Mouse (Mus musculus): Measurements from ENCODE around the gene Ndufs3. TPM values are rescaled to one million over a fixed set of nuclear protein-coding genes. Genes with fewer than 3 reads are reported as not detected.

The Ndufs3 gene
- polyA plus RNA-seq, 1 experiment, result 115 TPM

DNA sequence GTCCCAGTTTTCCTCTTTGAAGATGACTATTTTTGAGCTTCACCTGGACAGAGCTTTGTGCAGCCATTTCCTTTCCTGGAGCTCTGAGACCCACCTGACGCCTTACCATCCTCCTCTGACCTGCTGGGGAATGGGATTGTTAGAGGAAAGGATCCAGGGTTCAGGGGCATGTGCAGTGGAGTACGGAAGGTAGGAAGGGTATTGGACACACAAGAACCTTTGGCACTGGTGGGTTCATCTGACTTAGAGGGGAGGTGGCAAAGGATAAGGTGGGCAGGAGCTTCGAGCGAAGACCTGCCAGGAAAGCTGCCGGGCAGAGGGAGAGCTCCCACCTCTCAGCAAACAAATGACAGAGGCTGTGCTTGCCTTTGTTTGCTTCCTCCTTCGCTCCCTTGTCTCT is 18.2 kb downstream of the Ndufs3 start:
- TF ChIP-seq CTCF (IDR thresholded peaks at IDR 0.05; ENCODE audit: insufficient read depth, low read length) (no peak), POLR2A (IDR thresholded peaks at IDR 0.05; ENCODE audit: borderline replicate concordance, extremely low read depth, low read depth, low read length) (no peak)
- 36% methylated on average over 6 of the region's 6 CpGs for WGBS
- H3K4me1 ChIP-seq (ENCODE audit: control insufficient read depth, insufficient read depth, low read length), result no peaks in the 10 kb centered on the region; the same call in 1 of the 2 replicates
- no peak for DNase-seq
- H3K4me3 ChIP-seq (replicated peaks; ENCODE audit: extremely low read depth, low read depth, low read length), result no peak overlapping the region

DNA sequence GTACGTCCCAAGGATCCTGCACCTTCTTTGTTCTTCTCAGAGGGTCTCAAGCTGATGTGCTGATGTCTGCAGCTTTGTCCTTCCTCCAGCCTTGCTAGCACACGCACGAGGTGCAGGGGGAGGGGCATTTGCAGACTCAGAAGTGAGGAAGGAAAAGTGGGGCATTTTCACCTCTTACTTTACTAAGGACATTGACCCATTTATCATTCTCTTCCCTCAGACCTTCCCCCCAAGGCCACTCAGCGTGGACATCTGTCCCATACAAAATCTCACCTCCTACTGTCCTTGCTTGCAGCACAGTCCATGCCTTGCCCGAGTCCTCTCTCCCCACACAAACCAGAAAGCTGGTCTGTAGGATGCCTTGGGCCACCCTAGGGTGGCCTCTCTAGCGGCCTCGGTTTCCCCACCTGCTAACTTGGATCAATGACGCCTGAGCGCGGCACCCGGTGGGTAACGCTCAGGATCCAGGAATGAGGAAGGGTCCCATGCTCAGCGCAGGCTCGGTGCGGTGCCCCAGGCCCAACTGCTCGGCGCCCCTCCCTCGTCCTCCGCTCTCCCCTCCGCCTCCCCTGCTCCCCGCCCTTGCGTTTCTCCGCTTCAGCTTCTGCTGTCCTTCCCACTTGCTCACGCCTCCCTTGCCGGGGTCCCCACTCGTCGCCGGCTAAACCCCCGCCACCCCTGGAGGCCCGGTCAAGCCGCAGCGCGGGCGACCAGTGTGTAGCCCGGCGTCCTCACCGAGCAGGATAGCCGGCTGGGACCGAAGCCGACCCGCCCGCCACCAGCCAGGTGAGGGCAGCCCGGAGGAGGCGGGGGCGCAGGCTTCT is 19.2 kb downstream of the Ndufs3 start, which contains the start of gene C1qtnf4:
Gene C1qtnf4, plus strand, starts transcription at position 643 of the 824 bp plus-strand sequence.
- TF ChIP-seq POLR2A (IDR thresholded peaks at IDR 0.05; ENCODE audit: borderline replicate concordance, extremely low read depth, low read depth, low read length) (no peak), CTCF (IDR thresholded peaks at IDR 0.05; ENCODE audit: insufficient read depth, low read length) (no peak)
- H3K4me3 ChIP-seq (replicated peaks; ENCODE audit: extremely low read depth, low read depth, low read length), result no peak within 1 kb of the TSS
- DNase-seq, result no peak
- 3% methylated on average over 45 of the region's 45 CpGs for WGBS
- H3K4me1 ChIP-seq (ENCODE audit: control insufficient read depth, insufficient read depth, low read length), result no peaks in the 10 kb centered on the region; the same call in 1 of the 2 replicates

DNA sequence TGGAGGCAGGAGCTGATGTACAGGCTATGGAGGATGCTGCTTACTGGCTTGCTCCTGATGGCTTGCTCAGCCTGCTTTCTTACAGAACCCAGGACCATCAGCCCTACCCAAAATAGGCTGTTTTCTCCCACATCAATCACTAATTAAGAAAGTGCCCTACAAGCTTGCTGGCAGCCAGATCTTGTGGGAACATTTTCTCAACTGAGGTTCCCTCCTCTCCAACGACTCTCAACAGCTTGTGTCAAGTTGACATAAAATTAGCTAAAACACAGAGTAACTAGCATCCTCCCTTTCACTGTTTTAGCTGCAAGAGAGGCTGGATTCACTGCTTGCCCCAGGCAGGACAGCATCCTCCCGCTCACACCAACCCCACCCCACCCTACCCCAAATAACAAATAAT is 22.8 kb downstream of the Ndufs3 start:
- no peak for DNase-seq
- no peak for TF ChIP-seq CTCF (IDR thresholded peaks at IDR 0.05; ENCODE audit: insufficient read depth, low read length)
- no peak for TF ChIP-seq POLR2A (IDR thresholded peaks at IDR 0.05; ENCODE audit: borderline replicate concordance, extremely low read depth, low read depth, low read length)
- Histone ChIP-seq H3K4me3 (replicated peaks; ENCODE audit: extremely low read depth, low read depth, low read length) (no peak overlapping the region), H3K4me1 (ENCODE audit: control insufficient read depth, insufficient read depth, low read length) (no peaks in the 10 kb centered on the region; the same call in none of the 2 replicates)
- WGBS, result 76% methylated on average over 2 of the region's 2 CpGs

DNA sequence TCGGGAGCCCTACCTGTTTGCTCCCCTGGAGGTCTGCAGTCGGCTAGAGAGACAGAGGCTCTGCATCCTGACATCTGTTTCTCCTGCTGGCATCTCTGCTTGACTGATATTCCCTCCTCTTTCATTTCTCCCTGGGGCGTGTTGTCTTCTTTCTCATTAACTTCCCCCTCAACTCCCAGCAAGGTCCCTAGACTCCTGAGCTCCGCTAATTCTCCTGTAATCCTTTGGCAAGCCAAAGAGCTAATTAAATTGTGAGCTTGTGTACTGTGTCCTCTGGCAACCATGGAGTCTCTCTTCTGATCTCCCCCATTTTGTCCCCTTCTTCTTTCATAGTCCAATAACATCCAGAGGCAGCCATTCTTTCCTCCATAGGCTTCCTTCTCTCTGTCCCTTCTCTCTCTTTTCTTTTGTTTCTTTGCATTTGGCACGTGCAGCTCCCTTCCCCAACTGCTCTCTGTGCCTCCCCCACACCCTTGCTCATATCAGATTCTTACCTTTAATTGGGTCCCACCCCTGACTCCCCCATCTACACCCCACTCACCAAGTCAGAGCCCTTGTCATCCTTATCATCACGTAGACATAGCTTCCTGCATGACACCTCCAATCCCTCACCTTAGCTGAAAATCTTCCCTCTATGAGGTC is 24.4 kb downstream of the Ndufs3 start:
- Histone ChIP-seq H3K4me3 (replicated peaks; ENCODE audit: extremely low read depth, low read depth, low read length) (no peak overlapping the region), H3K4me1 (ENCODE audit: control insufficient read depth, insufficient read depth, low read length) (no peaks in the 10 kb centered on the region; the same call in none of the 2 replicates)
- no peak for DNase-seq
- WGBS, result 41% methylated on average over 6 of the region's 6 CpGs
- no peak for TF ChIP-seq CTCF (IDR thresholded peaks at IDR 0.05; ENCODE audit: insufficient read depth, low read length)
- no peak for TF ChIP-seq POLR2A (IDR thresholded peaks at IDR 0.05; ENCODE audit: borderline replicate concordance, extremely low read depth, low read depth, low read length)

DNA sequence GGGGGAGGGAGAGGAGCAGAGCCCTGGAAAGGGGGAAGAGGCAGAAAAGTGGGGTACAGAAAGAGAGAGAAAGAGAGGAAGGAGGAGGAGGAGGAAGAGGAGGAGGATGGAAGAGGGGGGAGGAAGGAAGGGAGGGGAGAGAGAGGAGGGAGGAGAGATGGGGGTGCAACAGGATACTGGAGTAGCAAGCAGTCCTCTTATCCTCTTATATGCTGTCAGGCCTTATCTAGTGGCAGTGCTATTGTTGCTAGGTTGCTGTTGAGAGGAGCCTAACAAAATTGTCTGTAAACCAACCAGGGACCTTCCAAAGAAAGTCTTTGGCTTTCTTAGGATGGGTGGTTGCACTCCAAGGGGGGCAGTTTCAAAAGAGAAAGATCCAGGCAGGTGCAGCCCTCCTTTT is 25.2 kb downstream of the Ndufs3 start:
- no peak for TF ChIP-seq CTCF (IDR thresholded peaks at IDR 0.05; ENCODE audit: insufficient read depth, low read length)
- no peak for TF ChIP-seq POLR2A (IDR thresholded peaks at IDR 0.05; ENCODE audit: borderline replicate concordance, extremely low read depth, low read depth, low read length)
- H3K4me3 ChIP-seq (replicated peaks; ENCODE audit: extremely low read depth, low read depth, low read length), result no peak overlapping the region
- DNase-seq, result no peak
- no peaks in the 10 kb centered on the region; the same call in 1 of the 2 replicates for H3K4me1 ChIP-seq (ENCODE audit: control insufficient read depth, insufficient read depth, low read length)

DNA sequence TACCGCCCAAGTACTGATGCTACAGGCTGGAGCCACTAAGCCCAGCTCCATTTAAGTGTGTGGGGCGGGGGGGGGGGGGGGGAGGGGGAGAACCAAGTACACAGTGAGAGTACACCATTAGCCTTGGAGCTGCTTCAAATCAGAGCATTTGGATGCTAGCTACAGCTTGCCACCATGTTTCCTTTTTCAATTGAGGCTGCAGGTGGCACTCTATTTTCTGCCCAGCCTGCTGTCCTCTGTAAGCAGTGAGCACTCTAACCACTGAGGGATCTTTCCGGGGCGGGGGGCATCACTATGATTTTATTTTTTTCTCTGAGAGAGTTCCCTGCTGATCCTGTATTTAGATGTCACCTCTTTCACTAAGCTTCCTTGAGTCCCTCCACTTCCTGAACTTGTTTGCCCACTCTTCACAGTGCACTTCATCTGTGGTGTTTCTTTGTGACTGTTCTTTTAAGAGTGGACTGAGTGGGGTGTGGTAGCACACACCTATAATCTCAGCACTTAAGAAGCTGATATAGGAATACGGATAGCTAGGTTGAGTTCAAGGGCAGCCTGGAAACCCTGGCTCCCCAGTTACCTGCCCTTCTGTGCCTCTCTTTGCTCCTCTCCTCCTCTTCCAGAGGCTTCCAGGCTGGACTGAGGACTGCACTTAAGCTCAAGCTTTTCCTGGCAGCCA is 26.9 kb downstream of the Ndufs3 start:
- Histone ChIP-seq H3K4me1 (ENCODE audit: control insufficient read depth, insufficient read depth, low read length) (no peaks in the 10 kb centered on the region; the same call in 1 of the 2 replicates), H3K4me3 (replicated peaks; ENCODE audit: extremely low read depth, low read depth, low read length) (no peak overlapping the region)
- WGBS, result 42% methylated on average over 5 of the region's 5 CpGs
- no peak for TF ChIP-seq CTCF (IDR thresholded peaks at IDR 0.05; ENCODE audit: insufficient read depth, low read length)
- no peak for TF ChIP-seq POLR2A (IDR thresholded peaks at IDR 0.05; ENCODE audit: borderline replicate concordance, extremely low read depth, low read depth, low read length)
- no peak for DNase-seq

DNA sequence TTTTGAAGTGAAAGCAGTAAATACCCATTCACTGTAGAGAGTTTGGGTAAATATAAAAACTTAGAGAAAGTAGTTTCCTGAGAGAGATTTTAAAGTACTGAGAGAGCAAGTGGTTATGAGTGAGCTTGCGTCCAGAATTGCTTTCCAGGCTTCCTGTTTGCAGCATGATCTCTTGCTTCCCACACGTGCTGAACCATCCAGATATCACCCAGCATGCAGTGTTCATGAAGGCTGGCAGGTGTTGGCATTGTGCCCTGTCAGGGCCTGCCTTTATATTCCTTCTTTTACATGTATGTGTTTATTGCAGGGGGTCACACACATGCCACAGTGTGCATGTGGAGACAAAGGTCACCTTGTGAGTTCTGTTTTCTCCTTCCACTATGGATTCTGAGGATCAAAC is 29.4 kb downstream of the Ndufs3 start:
- 51% methylated on average over 2 of the region's 2 CpGs for WGBS
- TF ChIP-seq POLR2A (IDR thresholded peaks at IDR 0.05; ENCODE audit: borderline replicate concordance, extremely low read depth, low read depth, low read length), result no peak
- no peak for TF ChIP-seq CTCF (IDR thresholded peaks at IDR 0.05; ENCODE audit: insufficient read depth, low read length)
- no peaks in the 10 kb centered on the region; the same call in 1 of the 2 replicates for H3K4me1 ChIP-seq (ENCODE audit: control insufficient read depth, insufficient read depth, low read length)
- no peak for DNase-seq
- H3K4me3 ChIP-seq (replicated peaks; ENCODE audit: extremely low read depth, low read depth, low read length), result no peak overlapping the region

DNA sequence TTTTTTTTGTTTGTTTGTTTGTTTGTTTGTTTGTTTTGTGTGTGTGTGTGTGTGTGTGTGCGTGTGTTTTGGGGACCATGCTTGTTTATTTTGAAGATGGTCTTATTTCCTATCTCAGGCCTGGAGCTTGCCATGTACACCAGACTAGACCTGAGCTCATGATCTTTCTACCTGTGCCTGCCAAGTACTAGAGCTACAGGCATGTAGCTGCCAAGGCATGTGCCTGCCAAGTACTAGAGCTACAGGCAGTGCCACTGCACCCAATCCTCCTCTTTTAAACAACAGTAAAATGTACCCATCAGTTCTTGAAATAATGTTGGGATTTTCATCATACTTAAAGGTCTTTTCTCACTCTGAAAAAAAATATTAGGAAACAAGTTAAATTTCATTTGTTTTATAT is 30.6 kb downstream of the Ndufs3 start:
- H3K4me3 ChIP-seq (replicated peaks; ENCODE audit: extremely low read depth, low read depth, low read length), result no peak overlapping the region
- H3K4me1 ChIP-seq (ENCODE audit: control insufficient read depth, insufficient read depth, low read length), result no peaks in the 10 kb centered on the region; the same call in 1 of the 2 replicates
- TF ChIP-seq POLR2A (IDR thresholded peaks at IDR 0.05; ENCODE audit: borderline replicate concordance, extremely low read depth, low read depth, low read length) (no peak), CTCF (IDR thresholded peaks at IDR 0.05; ENCODE audit: insufficient read depth, low read length) (no peak)
- 74% methylated on average over 1 of the region's 1 CpGs for WGBS
- DNase-seq, result no peak

DNA sequence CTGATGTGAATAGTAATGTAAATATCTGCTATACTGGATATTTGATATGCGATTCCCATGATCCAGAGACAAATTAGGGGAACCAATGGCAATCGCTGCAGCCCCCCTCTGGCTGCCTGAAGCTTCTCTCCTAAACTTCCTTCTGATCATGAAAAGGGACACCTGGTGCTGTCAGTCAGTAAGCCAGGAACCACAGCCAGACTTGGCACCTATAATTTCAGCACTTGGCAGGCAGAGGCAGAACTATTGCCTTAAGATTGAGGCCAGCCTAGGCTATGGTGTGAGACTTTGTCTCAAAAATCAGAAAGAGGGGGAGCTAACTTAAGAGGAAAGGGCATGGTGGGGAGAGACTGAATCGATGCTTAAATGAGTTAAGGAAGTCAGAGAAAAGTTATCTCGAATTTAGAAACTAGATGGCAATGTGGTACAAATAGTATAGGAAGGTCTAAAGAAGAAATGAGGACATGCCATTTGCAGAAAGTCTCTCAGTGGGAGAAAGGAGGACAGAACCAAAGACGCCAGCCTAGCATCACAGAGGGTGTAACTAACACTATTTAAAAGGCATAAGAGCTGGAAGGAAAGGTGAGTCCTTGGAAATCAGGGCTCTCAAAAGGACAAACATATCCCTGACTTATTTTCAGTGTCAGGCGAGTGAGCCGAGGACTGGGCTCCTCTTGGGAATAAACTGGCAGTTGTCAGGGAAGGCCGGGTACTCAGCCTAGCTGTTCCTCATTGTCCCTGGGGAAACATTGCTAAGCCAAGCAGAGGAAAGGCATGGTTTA is 33.3 kb downstream of the Ndufs3 start:
- Histone ChIP-seq H3K4me3 (replicated peaks; ENCODE audit: extremely low read depth, low read depth, low read length) (no peak overlapping the region), H3K4me1 (ENCODE audit: control insufficient read depth, insufficient read depth, low read length) (no peaks in the 10 kb centered on the region)
- no peak for DNase-seq
- no peak for TF ChIP-seq CTCF (IDR thresholded peaks at IDR 0.05; ENCODE audit: insufficient read depth, low read length)
- TF ChIP-seq POLR2A (IDR thresholded peaks at IDR 0.05; ENCODE audit: borderline replicate concordance, extremely low read depth, low read depth, low read length), result no peak
- WGBS, result 50% methylated on average over 8 of the region's 8 CpGs
